Mouse (Mus musculus) limb, embryonic 12.5 days (tissue): ENCODE data around the gene Sacm1l. TPM values are rescaled to one million over a fixed set of nuclear protein-coding genes. Genes with fewer than 3 reads are reported as not detected.

ENCODE experiments used
- ATAC-seq: fragments of 200-750 bp; cut with Nextera tagmentation; 2 replicates; pipeline ENCODE4 v1.8.0; 2017; ENCODE audit warnings: low read depth, moderate TSS enrichment; ENCODE audit not compliant: insufficient number of reproducible peaks, insufficient read depth, low FRiP score, low TSS enrichment
- H3K27ac ChIP-seq: fragments of 300-500 bp; sonication (generic); 2 replicates; pipeline ENCODE4 v1.5.1; 2016; ENCODE audit warnings: mild to moderate bottlenecking, moderate library complexity
- H3K27me3 ChIP-seq: fragments of 300-500 bp; sonication (generic); 2 replicates; pipeline ENCODE4 v1.6.1; 2016; ENCODE audit warnings: mild to moderate bottlenecking, moderate library complexity
- H3K36me3 ChIP-seq: fragments of 300-500 bp; sonication (generic); 2 replicates; pipeline ENCODE4 v1.6.1; 2016; ENCODE audit warnings: mild to moderate bottlenecking, moderate library complexity
- H3K4me1 ChIP-seq: fragments of 300-500 bp; sonication (generic); replicated peaks from 2 replicates; pipeline ENCODE4 v1.6.1; 2016
- H3K4me2 ChIP-seq: fragments of 300-500 bp; sonication (generic); 2 replicates; pipeline ENCODE4 v1.6.1; 2016; ENCODE audit warnings: mild to moderate bottlenecking, moderate library complexity
- H3K4me3 ChIP-seq: fragments of 300-500 bp; sonication (generic); replicated peaks from 2 replicates; pipeline ENCODE4 v1.5.1; 2016; ENCODE audit warnings: mild to moderate bottlenecking
- H3K9ac ChIP-seq: fragments of 300-500 bp; sonication (generic); replicated peaks from 2 replicates; pipeline ENCODE4 v1.6.1; 2016; ENCODE audit warnings: mild to moderate bottlenecking, moderate library complexity
- H3K9me3 ChIP-seq: fragments of 300-500 bp; sonication (generic); 2 replicates; pipeline ENCODE4 v1.6.1; 2016; ENCODE audit warnings: mild to moderate bottlenecking, moderate library complexity
- WGBS: fragments of 180-500 bp; shearing (Covaris S2); methylation state at CpG from one replicate; pipeline ENCODE4 v1.1.7; 2016; 5-methylcytosine and 5-hydroxymethylcytosine counted together
- polyA plus RNA-seq: library from polyadenylated mRNA; unstranded; fragments of >200 nt; fragmentation: Nextera tagmentation; extraction: Ambion mirVana; gene quantifications from 2 replicates; pipeline ENCODE4 v1.2.1, GENCODE M21; 2016

Sacm1l gene
- polyA plus RNA-seq, 1 experiment from 2014 or later: 50.1 TPM

- Histone ChIP-seq H3K4me3 (no peak overlapping the region), H3K27ac (no peak overlapping the region), H3K36me3 (no peaks in the 10 kb centered on the region), H3K9ac (no peak overlapping the region), H3K4me1 (no peaks in the 10 kb centered on the region), H3K9me3 (no peaks in the 10 kb centered on the region), H3K4me2 (no peak overlapping the region), H3K27me3 (no peaks in the 10 kb centered on the region)
- 72% methylated on average over 5 of the region's 5 CpGs for WGBS
- ATAC-seq: no peak
These were observed 107.2 kb downstream of the Sacm1l start for GRCm38 (mm10) chr9:123636771-123637170.

GRCm38 (mm10) chr9:123638231-123638630 lies 108.7 kb downstream of the Sacm1l start:
- no peaks in the 10 kb centered on the region for H3K36me3 ChIP-seq
- no peaks in the 10 kb centered on the region for H3K4me1 ChIP-seq
- no peaks in the 10 kb centered on the region for H3K9me3 ChIP-seq
- no peak overlapping the region for H3K4me3 ChIP-seq
- H3K27ac ChIP-seq: no peak overlapping the region
- H3K9ac ChIP-seq: no peak overlapping the region
- no peak for ATAC-seq
- no peaks in the 10 kb centered on the region for H3K27me3 ChIP-seq
- no peak overlapping the region for H3K4me2 ChIP-seq

- H3K4me3 ChIP-seq: no peak overlapping the region
- WGBS: 83% methylated on average over 1 of the region's 1 CpGs
- no peaks in the 10 kb centered on the region for H3K4me1 ChIP-seq
- no peak overlapping the region for H3K9ac ChIP-seq
- no peaks in the 10 kb centered on the region for H3K36me3 ChIP-seq
- no peak for ATAC-seq
- no peaks in the 10 kb centered on the region for H3K9me3 ChIP-seq
- no peaks in the 10 kb centered on the region for H3K27me3 ChIP-seq
- no peak overlapping the region for H3K27ac ChIP-seq
- H3K4me2 ChIP-seq: no peak overlapping the region
These were observed 109.1 kb downstream of the Sacm1l start for GRCm38 (mm10) chr9:123638668-123639089.

- 58% methylated on average over 1 of the region's 1 CpGs for WGBS
- Histone ChIP-seq H3K4me1 (no peaks in the 10 kb centered on the region), H3K27ac (no peak overlapping the region), H3K9ac (no peak overlapping the region), H3K4me3 (no peak overlapping the region), H3K9me3 (no peaks in the 10 kb centered on the region), H3K27me3 (no peaks in the 10 kb centered on the region), H3K36me3 (no peaks in the 10 kb centered on the region), H3K4me2 (no peak overlapping the region)
- ATAC-seq: no peak
These were observed 110.5 kb downstream of the Sacm1l start for GRCm38 (mm10) chr9:123640106-123640505.

Other genes with a start within 250 kb of the Sacm1l start
- 1,119 and 1,204 TPM in 2 replicates for gene Lars2, start 162.8 kb upstream of the Sacm1l start, polyA plus RNA-seq
- gene Limd1, start 51.1 kb upstream of the Sacm1l start, polyA plus RNA-seq: 53.3 and 53.6 TPM in 2 replicates
- 0.17 and 0.24 TPM in 2 replicates for gene Slc6a20b, start 102.8 kb downstream of the Sacm1l start, polyA plus RNA-seq
- gene Ccr9, start 148.7 kb downstream of the Sacm1l start, polyA plus RNA-seq: 0.13 and 0.14 TPM in 2 replicates
- not detected in 2 replicates for gene Slc6a20a, start 149.1 kb downstream of the Sacm1l start, polyA plus RNA-seq
- 50.0 and 56.2 TPM in 2 replicates for gene Lztfl1, start 187.9 kb downstream of the Sacm1l start, polyA plus RNA-seq